Mouse (Mus musculus): ENCODE data around the gene Prkd2. TPM values are rescaled to one million over a fixed set of nuclear protein-coding genes. Genes with fewer than 3 reads are reported as not detected.

The Prkd2 gene
- polyA plus RNA-seq, 1 experiment, result 0.66 TPM

- Histone ChIP-seq H3K36me3 (ENCODE audit: control insufficient read depth) (no peaks in the 10 kb centered on the region), H3K4me3 (replicated peaks) (no peak overlapping the region), H3K4me1 (ENCODE audit: control insufficient read depth) (peaks cover 25% of the 10 kb centered on the region), H3K27me3 (ENCODE audit: control insufficient read depth) (peaks cover 35% of the 10 kb centered on the region), H3K9me3 (ENCODE audit: control insufficient read depth, low read length) (no peaks in the 10 kb centered on the region)
- TF ChIP-seq GATA1 (IDR thresholded peaks at IDR 0.05; ENCODE audit: low read length) (no peak), TAL1 (IDR thresholded peaks at IDR 0.05; ENCODE audit: low read length) (no peak)
Observed at GRCm38 (mm10) chr7:16877717-16878116, 35.0 kb downstream of the Prkd2 start.

- Histone ChIP-seq H3K27me3 (ENCODE audit: control insufficient read depth) (peaks cover 54% of the 10 kb centered on the region), H3K4me3 (replicated peaks) (no peak overlapping the region), H3K4me1 (ENCODE audit: control insufficient read depth) (peaks cover 12% of the 10 kb centered on the region), H3K36me3 (ENCODE audit: control insufficient read depth) (no peaks in the 10 kb centered on the region), H3K9me3 (ENCODE audit: control insufficient read depth, low read length) (peaks cover 7% of the 10 kb centered on the region)
- TF ChIP-seq TAL1 (IDR thresholded peaks at IDR 0.05; ENCODE audit: low read length) (no peak), GATA1 (IDR thresholded peaks at IDR 0.05; ENCODE audit: low read length) (no peak)
Observed at GRCm38 (mm10) chr7:16879796-16880547, 37.3 kb downstream of the Prkd2 start.

GRCm38 (mm10) chr7:16880615-16881014 is 37.9 kb downstream of the Prkd2 start:
- peaks cover 14% of the 10 kb centered on the region for H3K9me3 ChIP-seq (ENCODE audit: control insufficient read depth, low read length)
- no peaks in the 10 kb centered on the region; the same call in 1 of the 2 replicates for H3K36me3 ChIP-seq (ENCODE audit: control insufficient read depth)
- H3K4me3 ChIP-seq (replicated peaks), result no peak overlapping the region
- H3K27me3 ChIP-seq (ENCODE audit: control insufficient read depth), result peaks cover 57% of the 10 kb centered on the region
- no peak for TF ChIP-seq TAL1 (IDR thresholded peaks at IDR 0.05; ENCODE audit: low read length)
- no peak for TF ChIP-seq GATA1 (IDR thresholded peaks at IDR 0.05; ENCODE audit: low read length)
- H3K4me1 ChIP-seq (ENCODE audit: control insufficient read depth), result peaks cover 7% of the 10 kb centered on the region

GRCm38 (mm10) chr7:16883162-16883561 is 40.5 kb downstream of the Prkd2 start:
- H3K9me3 ChIP-seq (ENCODE audit: control insufficient read depth, low read length), result peaks cover 26% of the 10 kb centered on the region
- H3K27me3 ChIP-seq (ENCODE audit: control insufficient read depth), result peaks cover 65% of the 10 kb centered on the region
- H3K4me3 ChIP-seq (replicated peaks), result no peak overlapping the region
- 0 out of 2 replicates have a peak, but pooled peaks cover 2% of the 10 kb centered on the region for H3K4me1 ChIP-seq (ENCODE audit: control insufficient read depth)
- TF ChIP-seq TAL1 (IDR thresholded peaks at IDR 0.05; ENCODE audit: low read length), result no peak
- no peak for TF ChIP-seq GATA1 (IDR thresholded peaks at IDR 0.05; ENCODE audit: low read length)
- H3K36me3 ChIP-seq (ENCODE audit: control insufficient read depth), result no peaks in the 10 kb centered on the region; the same call in 1 of the 2 replicates

GRCm38 (mm10) chr7:16884334-16884733 is 41.6 kb downstream of the Prkd2 start:
- Histone ChIP-seq H3K36me3 (ENCODE audit: control insufficient read depth) (no peaks in the 10 kb centered on the region; the same call in 1 of the 2 replicates), H3K4me3 (replicated peaks) (no peak overlapping the region), H3K27me3 (ENCODE audit: control insufficient read depth) (peaks cover 75% of the 10 kb centered on the region), H3K9me3 (ENCODE audit: control insufficient read depth, low read length) (peaks cover 26% of the 10 kb centered on the region), H3K4me1 (ENCODE audit: control insufficient read depth) (0 out of 2 replicates have a peak, but pooled peaks cover 2% of the 10 kb centered on the region)
- TF ChIP-seq GATA1 (IDR thresholded peaks at IDR 0.05; ENCODE audit: low read length) (no peak), TAL1 (IDR thresholded peaks at IDR 0.05; ENCODE audit: low read length) (no peak)

- H3K36me3 ChIP-seq (ENCODE audit: control insufficient read depth), result no peaks in the 10 kb centered on the region; the same call in 1 of the 2 replicates
- TF ChIP-seq GATA1 (IDR thresholded peaks at IDR 0.05; ENCODE audit: low read length) (no peak), TAL1 (IDR thresholded peaks at IDR 0.05; ENCODE audit: low read length) (no peak)
- peaks cover 82% of the 10 kb centered on the region for H3K27me3 ChIP-seq (ENCODE audit: control insufficient read depth)
- peaks cover 26% of the 10 kb centered on the region for H3K9me3 ChIP-seq (ENCODE audit: control insufficient read depth, low read length)
- 0 out of 2 replicates have a peak, but pooled peaks cover 2% of the 10 kb centered on the region for H3K4me1 ChIP-seq (ENCODE audit: control insufficient read depth)
- H3K4me3 ChIP-seq (replicated peaks), result no peak overlapping the region
Observed at GRCm38 (mm10) chr7:16885271-16885776, 42.6 kb downstream of the Prkd2 start.

GRCm38 (mm10) chr7:16885905-16886304 is 43.2 kb downstream of the Prkd2 start:
- Histone ChIP-seq H3K36me3 (ENCODE audit: control insufficient read depth) (no peaks in the 10 kb centered on the region; the same call in 1 of the 2 replicates), H3K9me3 (ENCODE audit: control insufficient read depth, low read length) (peaks cover 26% of the 10 kb centered on the region), H3K27me3 (ENCODE audit: control insufficient read depth) (peaks cover 83% of the 10 kb centered on the region), H3K4me3 (replicated peaks) (no peak overlapping the region), H3K4me1 (ENCODE audit: control insufficient read depth) (peaks cover 2% of the 10 kb centered on the region; the same call in 1 of the 2 replicates)
- TF ChIP-seq TAL1 (IDR thresholded peaks at IDR 0.05; ENCODE audit: low read length) (no peak), GATA1 (IDR thresholded peaks at IDR 0.05; ENCODE audit: low read length) (no peak)

GRCm38 (mm10) chr7:16890536-16890935 is 47.8 kb downstream of the Prkd2 start:
- Histone ChIP-seq H3K9me3 (ENCODE audit: control insufficient read depth, low read length) (peaks cover 13% of the 10 kb centered on the region), H3K4me3 (replicated peaks) (no peak overlapping the region), H3K36me3 (ENCODE audit: control insufficient read depth) (no peaks in the 10 kb centered on the region; the same call in 1 of the 2 replicates), H3K4me1 (ENCODE audit: control insufficient read depth) (peaks cover 24% of the 10 kb centered on the region), H3K27me3 (ENCODE audit: control insufficient read depth) (peaks cover 97% of the 10 kb centered on the region)
- TF ChIP-seq TAL1 (IDR thresholded peaks at IDR 0.05; ENCODE audit: low read length) (no peak), GATA1 (IDR thresholded peaks at IDR 0.05; ENCODE audit: low read length) (no peak)

- Histone ChIP-seq H3K27me3 (ENCODE audit: control insufficient read depth) (peaks cover 94% of the 10 kb centered on the region), H3K9me3 (ENCODE audit: control insufficient read depth, low read length) (peaks cover 9% of the 10 kb centered on the region), H3K36me3 (ENCODE audit: control insufficient read depth) (no peaks in the 10 kb centered on the region; the same call in 1 of the 2 replicates), H3K4me3 (replicated peaks) (no peak overlapping the region), H3K4me1 (ENCODE audit: control insufficient read depth) (peaks cover 24% of the 10 kb centered on the region)
- TF ChIP-seq TAL1 (IDR thresholded peaks at IDR 0.05; ENCODE audit: low read length), result no peak
Observed at GRCm38 (mm10) chr7:16890944-16891343, 48.2 kb downstream of the Prkd2 start.

All from erythroblast, embryonic 14.5 days (primary cell).